Comparison of ENCODE assay signal across 11 mouse cellular contexts in genomic region chr1:118367970-118368369, GRCm38 (mm10). TPM values are rescaled to one million over a fixed set of nuclear protein-coding genes. Genes with fewer than 3 reads are reported as not detected.
DNase-seq lines count a peak whose midpoint lies in the region; ATAC-seq and TF ChIP-seq lines count a peak whose summit lies in the region.
"Had no signal": no experiment of that assay in that cellular context is flagged by ENCODE, and none has a peak within 500 bp of the region (broad histone marks: within the 10 kb centered on the region; RNA-seq: fewer than 3 reads in every experiment).

No protein-coding gene starts in this region.

- no peak for TF ChIP-seq EP300 in stomach, postnatal 0 days (optimal IDR thresholded peaks at IDR 0.05)

- WGBS in stomach, postnatal 0 days, result 85% methylated on average over 1 of the region's 1 CpGs

- peak; percentile 9 for DNase-seq in embryo, embryonic 11 days
- DNase-seq in embryo, embryonic 10 days (ENCODE audit: low spot score), result no peak
- DNase-seq in lung, postnatal 10 days, result peak; percentile 24
- no peak for DNase-seq in lung, postnatal 25 days (ENCODE audit: low spot score)
- peak; percentile 36 for DNase-seq in fibroblast of lung, adult 2 months (ENCODE audit: low read depth)
- no peak for DNase-seq in stomach, postnatal 0 days (ENCODE audit: low spot score)
- DNase-seq in left cerebral cortex, postnatal 25 days (ENCODE audit: low spot score in 2 of 2), result no peak
- no peak for DNase-seq in neural tube, embryonic 10.5 days (ENCODE audit: extremely low spot score, low spot score)
- DNase-seq: cerebellum, postnatal 25 days; gastrocnemius, postnatal 10 days had no signal

- H3K27ac ChIP-seq in stomach, postnatal 0 days (replicated peaks), result no peak overlapping the region
- H3K27ac ChIP-seq: lung, embryonic 15.5 days had no signal

- H3K9ac ChIP-seq in stomach, postnatal 0 days (ENCODE audit: low read length), result no peak overlapping the region
- H3K9ac ChIP-seq: lung, embryonic 15.5 days had no signal

- H3K27me3 ChIP-seq in stomach, postnatal 0 days (ENCODE audit: control insufficient read depth, insufficient read depth, low read length), result no peaks in the 10 kb centered on the region
- H3K27me3 ChIP-seq: lung, embryonic 15.5 days had no signal

- intact Hi-C loops in left cerebral cortex, postnatal 25 days (cut with DNase I), result no loop called here

- ATAC-seq in stomach, postnatal 0 days (ENCODE audit: low FRiP score, low TSS enrichment), result no peak

- H3K4me2 ChIP-seq in stomach, postnatal 0 days (replicated peaks; ENCODE audit: low read depth), result no peak overlapping the region
- H3K4me2 ChIP-seq: lung, embryonic 15.5 days had no signal

- no peaks in the 10 kb centered on the region for H3K9me3 ChIP-seq in stomach, postnatal 0 days (ENCODE audit: control insufficient read depth, low read length)
- H3K9me3 ChIP-seq: lung, embryonic 15.5 days had no signal

- no peak overlapping the region for H3K4me3 ChIP-seq in stomach, postnatal 0 days (ENCODE audit: low read depth, low read length)
- H3K4me3 ChIP-seq: lung, embryonic 15.5 days had no signal

- peak; percentile 52 for TF ChIP-seq CTCF in stomach, postnatal 0 days (IDR thresholded peaks at IDR 0.05; ENCODE audit: low read depth)

- no peaks in the 10 kb centered on the region for H3K4me1 ChIP-seq in stomach, postnatal 0 days (replicated peaks; ENCODE audit: control insufficient read depth, insufficient read depth)
- H3K4me1 ChIP-seq: lung, embryonic 15.5 days had no signal

- H3K36me3 ChIP-seq in stomach, postnatal 0 days (ENCODE audit: control insufficient read depth, insufficient read depth, low read length), result no peaks in the 10 kb centered on the region
- H3K36me3 ChIP-seq: lung, embryonic 15.5 days had no signal

RNA-seq across cellular contexts. Expression of gene Clasp1, which starts 20.9 kb away (rescaled TPM):
- polyA plus RNA-seq in stomach, postnatal 0 days (2015; fragmentation: Nextera tagmentation; extraction: Ambion mirVana), result 11.6 and 12.0 TPM in 2 replicates
- 100 to 1,000 TPM; 106 to 112 TPM for total RNA-seq in left cerebral cortex, postnatal 25 days (2021)

RNA-seq across cellular contexts. Expression of gene Nifk, which starts 46.3 kb away (rescaled TPM):
- polyA plus RNA-seq in stomach, postnatal 0 days (2015; fragmentation: Nextera tagmentation; extraction: Ambion mirVana), result 50.9 TPM in 2 replicates
- total RNA-seq in left cerebral cortex, postnatal 25 days (2021), result 10 to 100 TPM; 19.8 to 23.3 TPM

RNA-seq across cellular contexts. Expression of gene Tsn, which starts 56.4 kb away (rescaled TPM):
- polyA plus RNA-seq in stomach, postnatal 0 days (2015; fragmentation: Nextera tagmentation; extraction: Ambion mirVana), result 156 and 174 TPM in 2 replicates
- 100 to 1,000 TPM; 107 to 110 TPM for total RNA-seq in left cerebral cortex, postnatal 25 days (2021)

Comparison
In these comparisons a context has a peak if more than half of its experiments do, and no peak if none do; other contexts are left out.
1. DNase-seq: peak in embryo, embryonic 11 days (single experiment), lung, postnatal 10 days (single experiment) and fibroblast of lung, adult 2 months (single experiment); none in embryo, embryonic 10 days (single experiment), lung, postnatal 25 days (single experiment), stomach, postnatal 0 days (single experiment), left cerebral cortex, postnatal 25 days (0 of 2) and neural tube, embryonic 10.5 days (single experiment).